8 mouse cellular contexts compared by ENCODE assay signal in genomic region chr6:72344396-72345073, GRCm38 (mm10). TPM values are rescaled to one million over a fixed set of nuclear protein-coding genes. Genes with fewer than 3 reads are reported as not detected.
DNase-seq lines count a peak whose midpoint lies in the region; ATAC-seq and TF ChIP-seq lines count a peak whose summit lies in the region.

No protein-coding gene starts in this region.

- WGBS in heart, embryonic 12.5 days = under 1% methylated on average over 42 of the region's 42 CpGs
- WGBS in heart, postnatal 0 days = under 1% methylated on average over 42 of the region's 42 CpGs
- under 1% methylated on average over 42 of the region's 42 CpGs for WGBS in midbrain, embryonic 11.5 days

- H3K36me3 ChIP-seq in heart, embryonic 12.5 days = peaks cover 34% of the 10 kb centered on the region
- H3K36me3 ChIP-seq in MEL (ENCODE audit: control insufficient read depth in 1 of 2, insufficient read depth in 2 of 2, low read length in 2 of 2) = peaks cover 1 to 27% of the 10 kb centered on the region in 2 experiments; a peak in 3 of 4 replicates
- peaks cover 15% of the 10 kb centered on the region for H3K36me3 ChIP-seq in heart, postnatal 0 days (replicated peaks; ENCODE audit: control insufficient read depth, insufficient read depth, low read length)
- peaks cover 2% of the 10 kb centered on the region; the same call in 1 of the 2 replicates for H3K36me3 ChIP-seq in midbrain, embryonic 11.5 days (ENCODE audit: control insufficient read depth, insufficient read depth, low read length)

- H3K79me2 ChIP-seq in MEL (ENCODE audit: control insufficient read depth, insufficient read depth, low read length, poor library complexity) = peaks cover 51% of the 10 kb centered on the region

- no peak for DNase-seq in heart, postnatal 4 days
- DNase-seq in MEL (ENCODE audit: low read depth, low spot score) = peak; percentile 30
- no peak for DNase-seq in heart, postnatal 0 days (ENCODE audit: low spot score)
- no peak for DNase-seq in midbrain, embryonic 11.5 days (ENCODE audit: low spot score, missing footprints)
- no peak for DNase-seq in adrenal gland, adult 2 months
- no peak for DNase-seq in adrenal gland, adult 8-10 months
- DNase-seq in adrenal gland, postnatal 36 days = no peak

- H3K4me1 ChIP-seq in heart, embryonic 12.5 days (replicated peaks) = peaks cover 22% of the 10 kb centered on the region
- peaks cover 11 to 19% of the 10 kb centered on the region in 2 experiments for H3K4me1 ChIP-seq in MEL (ENCODE audit: control insufficient read depth in 1 of 2, insufficient read depth in 2 of 2, low read length in 2 of 2)
- peaks cover 34% of the 10 kb centered on the region for H3K4me1 ChIP-seq in heart, postnatal 0 days (ENCODE audit: control insufficient read depth, insufficient read depth)
- peaks cover 21% of the 10 kb centered on the region for H3K4me1 ChIP-seq in midbrain, embryonic 11.5 days (ENCODE audit: control insufficient read depth, insufficient read depth, low read length)

- no peak for TF ChIP-seq EP300 in MEL (IDR thresholded peaks at IDR 0.05; ENCODE audit: low read depth in 1 of 2, low read length in 2 of 2)
- TF ChIP-seq EP300 in heart, postnatal 0 days (IDR thresholded peaks at IDR 0.05; ENCODE audit: low read depth) = no peak

- H3K4me3 ChIP-seq in heart, embryonic 12.5 days = peak overlapping the region; percentile 88
- peak overlapping the region; percentile 66 to 98 for H3K4me3 ChIP-seq in MEL (ENCODE audit: control insufficient read depth in 1 of 2, insufficient read depth in 1 of 2, low read depth in 2 of 2, low read length in 2 of 2)
- H3K4me3 ChIP-seq in heart, postnatal 0 days (ENCODE audit: low read depth, low read length) = peak overlapping the region; percentile 89
- peak overlapping the region; percentile 94 for H3K4me3 ChIP-seq in midbrain, embryonic 11.5 days (ENCODE audit: low read depth, low read length)

- peak; percentile 41 for ATAC-seq in heart, embryonic 12.5 days (ENCODE audit: insufficient number of reproducible peaks, low FRiP score)
- peak; percentile 42 for ATAC-seq in heart, postnatal 0 days (ENCODE audit: insufficient read depth, low read depth)
- peak; percentile 47; the same call in 1 of the 2 replicates for ATAC-seq in midbrain, embryonic 11.5 days (ENCODE audit: low FRiP score)

- peak in 1 of 2 experiments; percentile 69; a peak in 1 of 4 replicates for TF ChIP-seq POLR2A in MEL (IDR thresholded peaks at IDR 0.05; ENCODE audit: control insufficient read depth in 1 of 2, insufficient read depth in 1 of 2, low read depth in 1 of 2, low read length in 2 of 2, poor library complexity in 1 of 2)

- TF ChIP-seq RAD21 in MEL (IDR thresholded peaks at IDR 0.05; ENCODE audit: low read depth, low read length) = no peak

- no peaks in the 10 kb centered on the region for H3K9me3 ChIP-seq in heart, embryonic 12.5 days (replicated peaks)
- H3K9me3 ChIP-seq in MEL (replicated peaks; ENCODE audit: insufficient read depth, low read length) = no peaks in the 10 kb centered on the region
- no peaks in the 10 kb centered on the region for H3K9me3 ChIP-seq in heart, postnatal 0 days (replicated peaks; ENCODE audit: control insufficient read depth, low read length)
- H3K9me3 ChIP-seq in midbrain, embryonic 11.5 days (ENCODE audit: control insufficient read depth, low read length) = no peaks in the 10 kb centered on the region

- peak overlapping the region; percentile 93 for H3K9ac ChIP-seq in heart, embryonic 12.5 days
- H3K9ac ChIP-seq in MEL (ENCODE audit: control insufficient read depth, low read depth, low read length, poor library complexity, severe bottlenecking) = peak overlapping the region; percentile 99
- H3K9ac ChIP-seq in heart, postnatal 0 days (replicated peaks; ENCODE audit: low read depth, low read length) = peak overlapping the region; percentile 93
- peak overlapping the region; percentile 88 for H3K9ac ChIP-seq in midbrain, embryonic 11.5 days (ENCODE audit: low read length)

- peak overlapping the region; percentile 99 for H3K4me2 ChIP-seq in heart, embryonic 12.5 days
- peak overlapping the region; percentile 98 for H3K4me2 ChIP-seq in heart, postnatal 0 days (ENCODE audit: low read depth, low read length)
- peak overlapping the region; percentile 96 for H3K4me2 ChIP-seq in midbrain, embryonic 11.5 days

- peak overlapping the region; percentile 73 for H3K27ac ChIP-seq in heart, embryonic 12.5 days (ENCODE audit: poor library complexity, severe bottlenecking)
- H3K27ac ChIP-seq in MEL (ENCODE audit: control insufficient read depth, low read depth, low read length) = peak overlapping the region; percentile 77
- peak overlapping the region; percentile 78 for H3K27ac ChIP-seq in heart, postnatal 0 days (ENCODE audit: low read depth)
- no peak overlapping the region; the same call in 1 of the 2 replicates for H3K27ac ChIP-seq in midbrain, embryonic 11.5 days (ENCODE audit: low read depth, low read length)

- no peaks in the 10 kb centered on the region for H3K27me3 ChIP-seq in heart, embryonic 12.5 days (replicated peaks)
- H3K27me3 ChIP-seq in MEL (ENCODE audit: control insufficient read depth in 1 of 2, insufficient read depth in 2 of 2, low read length in 2 of 2) = no peaks in the 10 kb centered on the region
- peaks cover 3% of the 10 kb centered on the region; the same call in 1 of the 2 replicates for H3K27me3 ChIP-seq in heart, postnatal 0 days (ENCODE audit: control insufficient read depth, insufficient read depth, low read length)
- no peaks in the 10 kb centered on the region for H3K27me3 ChIP-seq in midbrain, embryonic 11.5 days (ENCODE audit: control insufficient read depth, insufficient read depth, low read length)

- no peak for TF ChIP-seq CTCF in MEL (IDR thresholded peaks at IDR 0.05 in 2 of 3, conservative IDR thresholded peaks at IDR 0.05 in 1 of 3; ENCODE audit: control insufficient read depth in 1 of 3, insufficient read depth in 1 of 3, low read depth in 2 of 3, low read length in 3 of 3, poor library complexity in 1 of 3, severe bottlenecking in 1 of 3)
- TF ChIP-seq CTCF in heart, postnatal 0 days (IDR thresholded peaks at IDR 0.05; ENCODE audit: low read depth) = no peak

RNA-seq across cellular contexts. Expression of gene Usp39, which starts 0.4 kb away (rescaled TPM):
- 36.0 and 39.7 TPM in 2 replicates for polyA plus RNA-seq in heart, embryonic 12.5 days (2016; fragmentation: Nextera tagmentation; extraction: Ambion mirVana)
- total RNA-seq in heart, postnatal 4 days (2021) = 10 to 100 TPM; 28.1 to 29.1 TPM
- 106 and 113 TPM in 2 replicates for total RNA-seq in MEL (2012; rRNA removed)
- 100 to 1,000 TPM in 1 of 2 experiments, not detected in 1; 103 TPM for polyA plus RNA-seq in MEL (2012; ENCODE audit: insufficient read depth in 1 of 2, insufficient read length in 2 of 2, low read depth in 1 of 2, low replicate concordance in 2 of 2, missing spikeins in 1 of 2)
- total RNA-seq in heart, postnatal 0 days (2014; rRNA removed; ENCODE audit: low replicate concordance) = 50.9 and 59.9 TPM in 2 replicates
- 15.8 and 16.9 TPM in 2 replicates for polyA plus RNA-seq in heart, postnatal 0 days (2015; fragmentation: Nextera tagmentation; extraction: Ambion mirVana)
- polyA plus RNA-seq in midbrain, embryonic 11.5 days (2014; fragmentation: Nextera tagmentation; extraction: Ambion mirVana) = 114 and 116 TPM in 2 replicates
- 10 to 100 TPM; 31.2 to 32.4 TPM for total RNA-seq in adrenal gland, adult 2 months (2021)
- polyA plus RNA-seq in adrenal gland, adult 2 months (2012; rRNA removed) = 8.5 and 10.9 TPM in 2 replicates
- 10 to 100 TPM; 31.1 to 39.0 (median 34.4) TPM for total RNA-seq in adrenal gland, adult 8-10 months (2022)
- 10 to 100 TPM; 29.5 to 35.1 TPM for total RNA-seq in adrenal gland, postnatal 36 days (2021)

RNA-seq across cellular contexts. Expression of gene 0610030E20Rik, which starts 2.6 kb away (rescaled TPM):
- 17.2 and 19.9 TPM in 2 replicates for polyA plus RNA-seq in heart, embryonic 12.5 days (2016; fragmentation: Nextera tagmentation; extraction: Ambion mirVana)
- total RNA-seq in heart, postnatal 4 days (2021) = 10 to 100 TPM; 12.7 to 13.0 TPM
- total RNA-seq in MEL (2012; rRNA removed) = 13.8 and 14.2 TPM in 2 replicates
- 10 to 100 TPM in 1 of 2 experiments, not detected in 1; 28.5 TPM for polyA plus RNA-seq in MEL (2012; ENCODE audit: insufficient read depth in 1 of 2, insufficient read length in 2 of 2, low read depth in 1 of 2, low replicate concordance in 2 of 2, missing spikeins in 1 of 2)
- 7.3 and 12.0 TPM in 2 replicates for total RNA-seq in heart, postnatal 0 days (2014; rRNA removed; ENCODE audit: low replicate concordance)
- 11.9 and 12.9 TPM in 2 replicates for polyA plus RNA-seq in heart, postnatal 0 days (2015; fragmentation: Nextera tagmentation; extraction: Ambion mirVana)
- 15.6 and 16.1 TPM in 2 replicates for polyA plus RNA-seq in midbrain, embryonic 11.5 days (2014; fragmentation: Nextera tagmentation; extraction: Ambion mirVana)
- 10 to 100 TPM; 21.0 to 28.4 TPM for total RNA-seq in adrenal gland, adult 2 months (2021)
- polyA plus RNA-seq in adrenal gland, adult 2 months (2012; rRNA removed) = 20.3 and 21.9 TPM in 2 replicates
- total RNA-seq in adrenal gland, adult 8-10 months (2022) = 10 to 100 TPM; 23.9 to 36.8 (median 29.1) TPM
- 10 to 100 TPM; 24.1 to 30.5 TPM for total RNA-seq in adrenal gland, postnatal 36 days (2021)

RNA-seq across cellular contexts. Expression of gene Tmem150a, which starts 10.7 kb away (rescaled TPM):
- polyA plus RNA-seq in heart, embryonic 12.5 days (2016; fragmentation: Nextera tagmentation; extraction: Ambion mirVana) = 13.3 and 13.5 TPM in 2 replicates
- total RNA-seq in heart, postnatal 4 days (2021) = 10 to 100 TPM in 1 of 2 experiments, 1 to 10 TPM in 1; 9.8 to 12.3 TPM
- 0.15 and 0.16 TPM in 2 replicates for total RNA-seq in MEL (2012; rRNA removed)
- polyA plus RNA-seq in MEL (2012; ENCODE audit: insufficient read depth in 1 of 2, insufficient read length in 2 of 2, low read depth in 1 of 2, low replicate concordance in 2 of 2, missing spikeins in 1 of 2) = 1 to 10 TPM in 1 of 2 experiments, not detected in 1; 2.5 TPM
- total RNA-seq in heart, postnatal 0 days (2014; rRNA removed; ENCODE audit: low replicate concordance) = 18.2 and 23.2 TPM in 2 replicates
- polyA plus RNA-seq in heart, postnatal 0 days (2015; fragmentation: Nextera tagmentation; extraction: Ambion mirVana) = 8.0 and 9.7 TPM in 2 replicates
- 6.2 and 6.5 TPM in 2 replicates for polyA plus RNA-seq in midbrain, embryonic 11.5 days (2014; fragmentation: Nextera tagmentation; extraction: Ambion mirVana)
- total RNA-seq in adrenal gland, adult 2 months (2021) = 10 to 100 TPM; 22.6 to 25.1 TPM
- 48.8 and 55.2 TPM in 2 replicates for polyA plus RNA-seq in adrenal gland, adult 2 months (2012; rRNA removed)
- total RNA-seq in adrenal gland, adult 8-10 months (2022) = 10 to 100 TPM; 20.0 to 37.7 (median 28.2) TPM
- 10 to 100 TPM; 19.5 to 22.5 TPM for total RNA-seq in adrenal gland, postnatal 36 days (2021)

RNA-seq across cellular contexts. Expression of gene Rnf181, which starts 22.2 kb away (rescaled TPM):
- polyA plus RNA-seq in heart, embryonic 12.5 days (2016; fragmentation: Nextera tagmentation; extraction: Ambion mirVana) = 90.0 and 92.9 TPM in 2 replicates
- total RNA-seq in heart, postnatal 4 days (2021) = 10 to 100 TPM; 41.1 to 42.4 TPM
- total RNA-seq in MEL (2012; rRNA removed) = 47.2 and 50.7 TPM in 2 replicates
- 100 to 1,000 TPM; 107 to 268 TPM for polyA plus RNA-seq in MEL (2012; ENCODE audit: insufficient read depth in 1 of 2, insufficient read length in 2 of 2, low read depth in 1 of 2, low replicate concordance in 2 of 2, missing spikeins in 1 of 2)
- 53.5 and 65.0 TPM in 2 replicates for total RNA-seq in heart, postnatal 0 days (2014; rRNA removed; ENCODE audit: low replicate concordance)
- 74.9 and 81.3 TPM in 2 replicates for polyA plus RNA-seq in heart, postnatal 0 days (2015; fragmentation: Nextera tagmentation; extraction: Ambion mirVana)
- polyA plus RNA-seq in midbrain, embryonic 11.5 days (2014; fragmentation: Nextera tagmentation; extraction: Ambion mirVana) = 102 TPM in 2 replicates
- total RNA-seq in adrenal gland, adult 2 months (2021) = 100 to 1,000 TPM; 283 to 489 TPM
- 224 and 444 TPM in 2 replicates for polyA plus RNA-seq in adrenal gland, adult 2 months (2012; rRNA removed)
- total RNA-seq in adrenal gland, adult 8-10 months (2022) = 100 to 1,000 TPM; 330 to 558 (median 451) TPM
- 100 to 1,000 TPM; 258 to 471 TPM for total RNA-seq in adrenal gland, postnatal 36 days (2021)

RNA-seq across cellular contexts. Expression of gene Vamp5, which starts 35.7 kb away (rescaled TPM):
- polyA plus RNA-seq in heart, embryonic 12.5 days (2016; fragmentation: Nextera tagmentation; extraction: Ambion mirVana) = 48.3 and 52.1 TPM in 2 replicates
- 10 to 100 TPM; 33.4 to 36.0 TPM for total RNA-seq in heart, postnatal 4 days (2021)
- total RNA-seq in MEL (2012; rRNA removed) = 490 and 593 TPM in 2 replicates
- polyA plus RNA-seq in MEL (2012; ENCODE audit: insufficient read depth in 1 of 2, insufficient read length in 2 of 2, low read depth in 1 of 2, low replicate concordance in 2 of 2, missing spikeins in 1 of 2) = 100 to 1,000 TPM in 1 of 2 experiments, not detected in 1; 465 TPM
- total RNA-seq in heart, postnatal 0 days (2014; rRNA removed; ENCODE audit: low replicate concordance) = 19.5 and 39.8 TPM in 2 replicates
- 49.0 and 52.9 TPM in 2 replicates for polyA plus RNA-seq in heart, postnatal 0 days (2015; fragmentation: Nextera tagmentation; extraction: Ambion mirVana)
- 13.4 and 15.4 TPM in 2 replicates for polyA plus RNA-seq in midbrain, embryonic 11.5 days (2014; fragmentation: Nextera tagmentation; extraction: Ambion mirVana)
- 10 to 100 TPM; 25.3 to 43.4 TPM for total RNA-seq in adrenal gland, adult 2 months (2021)
- 16.4 and 17.4 TPM in 2 replicates for polyA plus RNA-seq in adrenal gland, adult 2 months (2012; rRNA removed)
- total RNA-seq in adrenal gland, adult 8-10 months (2022) = 10 to 100 TPM; 37.2 to 56.4 (median 40.4) TPM
- 10 to 100 TPM; 35.1 to 38.5 TPM for total RNA-seq in adrenal gland, postnatal 36 days (2021)
